Mouse (Mus musculus) G1E (cell line): ENCODE measurements around the gene Ly6g6e.

Source experiments
- CTCF ChIP-seq: IDR thresholded peaks from 2 replicates; pipeline ENCODE4 v1.5.1; 2012; ENCODE audit warnings: low read depth, low read length, inconsistent platforms, mixed read lengths
- GATA1 ChIP-seq: IDR thresholded peaks from 2 replicates; pipeline ENCODE4 v1.6.1; 2012; ENCODE audit warnings: borderline replicate concordance, low read length, inconsistent platforms, mixed read lengths
- GATA2 ChIP-seq: IDR thresholded peaks from 2 replicates; pipeline ENCODE4 v1.6.1; 2012; ENCODE audit warnings: low read depth, low read length, inconsistent platforms, borderline replicate concordance
- POLR2AphosphoS5 ChIP-seq: IDR thresholded peaks from 2 replicates; pipeline ENCODE4 v1.6.1; 2012; ENCODE audit warnings: low read depth, low read length, inconsistent platforms; ENCODE audit not compliant: insufficient replicate concordance
- TAL1 ChIP-seq: conservative IDR thresholded peaks from 2 replicates; pipeline ENCODE4 v1.6.1; 2012; ENCODE audit warnings: low read depth, low read length, inconsistent platforms, mixed read lengths

DNA sequence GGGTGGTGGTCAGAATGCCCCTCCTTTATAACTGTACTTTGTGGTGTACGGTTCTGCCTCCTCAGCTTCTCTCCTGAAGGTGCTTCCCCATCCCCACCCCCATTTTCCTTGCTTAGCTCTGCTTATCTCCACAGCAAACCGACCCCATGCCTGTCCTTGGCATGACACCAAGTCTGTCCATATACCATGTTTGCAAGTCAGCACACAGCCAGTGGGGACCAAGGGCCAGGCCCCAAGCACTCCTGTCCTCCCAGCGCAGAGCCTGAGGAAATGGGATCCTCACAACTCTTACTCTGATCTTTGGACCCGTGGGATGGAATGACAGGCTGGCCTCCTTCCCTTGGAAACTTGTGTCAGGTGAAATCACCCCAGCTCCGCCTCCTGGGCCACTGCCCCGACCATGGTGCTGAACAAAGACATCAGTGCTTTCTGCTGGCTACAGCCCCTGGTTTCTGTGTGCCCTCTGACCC lies 26.6 kb downstream of the Ly6g6e start:
- TF ChIP-seq CTCF, result no peak
- TF ChIP-seq POLR2AphosphoS5, result no peak
- no peak for TF ChIP-seq TAL1
- no peak for TF ChIP-seq GATA1
- no peak for TF ChIP-seq GATA2
